Mouse (Mus musculus) megakaryocyte-erythroid progenitor cell, adult 5-6 weeks (primary cell): Measurements from ENCODE around the gene P2rx7. TPM values are rescaled to one million over a fixed set of nuclear protein-coding genes. Genes with fewer than 3 reads are reported as not detected.

Source experiments
- ATAC-seq: replicated peaks from 2 replicates; pipeline ENCODE4 v1.8.0; 2016; ENCODE audit warnings: mild to moderate bottlenecking, inconsistent platforms; ENCODE audit not compliant: severe bottlenecking, poor library complexity, low FRiP score, low TSS enrichment
- total RNA-seq, 2 experiments: library from RNA; stranded (forward) in 1 of 2; stranded (reverse) in 1 of 2; fragments of 200-1000, 215-1000 nt in 1 of 2; fragments of >200 nt in 1 of 2; fragmentation: Nextera tagmentation in 1 of 2; gene quantifications; 2 replicates each; pipeline ENCODE4 v1.2.3; 2014 to 2017

The P2rx7 gene
- 1.2 and 3.0 TPM in 2 replicates for total RNA-seq (2014; fragmentation: Nextera tagmentation)
- 1.9 and 2.9 TPM in 2 replicates for total RNA-seq (2017)

DNA sequence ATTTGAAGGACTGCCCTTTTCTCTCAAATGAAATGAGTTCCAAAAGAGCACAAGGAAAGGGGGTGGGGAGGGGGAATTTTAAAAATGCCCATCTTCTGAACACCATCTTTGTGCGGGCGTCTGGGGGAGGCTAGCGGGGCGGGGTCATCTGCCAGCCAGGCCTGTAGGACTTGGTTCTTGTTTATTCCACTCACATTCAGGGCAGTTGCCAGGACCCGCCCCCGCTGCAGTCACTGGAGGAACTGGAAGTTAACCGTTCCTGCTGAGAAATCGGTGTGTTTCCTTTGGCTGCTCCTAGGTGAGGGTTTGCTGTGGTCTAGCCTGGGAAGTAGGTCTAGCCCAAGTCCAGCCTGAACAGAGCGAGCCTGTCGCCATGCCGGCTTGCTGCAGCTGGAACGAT is at the start of gene P2rx7:
Gene P2rx7, plus strand, starts transcription at position 211 of the 400 bp plus-strand sequence.
- ATAC-seq = no peak; the same call in 1 of the 2 replicates

GRCm38 (mm10) chr5:122595470-122595869 is 48.2 kb upstream of the P2rx7 start:
- ATAC-seq = no peak

GRCm38 (mm10) chr5:122602233-122602632 is 41.5 kb upstream of the P2rx7 start:
- ATAC-seq = peak; percentile 90

DNA sequence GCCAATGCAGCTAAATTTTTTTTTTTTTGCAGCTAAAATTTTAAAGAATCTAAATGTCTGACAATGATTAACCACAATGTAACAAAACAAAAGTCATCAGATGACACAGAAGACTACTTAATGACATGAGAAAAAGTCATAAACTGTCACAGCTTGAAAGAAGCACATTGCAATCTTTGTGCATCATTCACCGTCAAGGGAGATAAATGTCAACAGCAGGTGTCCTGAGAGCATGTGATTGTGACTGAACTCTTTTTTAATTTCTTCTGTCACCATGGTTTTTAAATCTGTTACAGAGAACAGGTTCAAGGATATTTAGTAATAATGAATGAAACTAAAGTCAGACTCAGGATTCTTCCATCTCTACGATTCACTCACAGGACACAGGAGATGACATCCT is 38.8 kb upstream of the P2rx7 start:
- no peak for ATAC-seq

GRCm38 (mm10) chr5:122611651-122612050 is 32.1 kb upstream of the P2rx7 start:
- ATAC-seq = no peak

DNA sequence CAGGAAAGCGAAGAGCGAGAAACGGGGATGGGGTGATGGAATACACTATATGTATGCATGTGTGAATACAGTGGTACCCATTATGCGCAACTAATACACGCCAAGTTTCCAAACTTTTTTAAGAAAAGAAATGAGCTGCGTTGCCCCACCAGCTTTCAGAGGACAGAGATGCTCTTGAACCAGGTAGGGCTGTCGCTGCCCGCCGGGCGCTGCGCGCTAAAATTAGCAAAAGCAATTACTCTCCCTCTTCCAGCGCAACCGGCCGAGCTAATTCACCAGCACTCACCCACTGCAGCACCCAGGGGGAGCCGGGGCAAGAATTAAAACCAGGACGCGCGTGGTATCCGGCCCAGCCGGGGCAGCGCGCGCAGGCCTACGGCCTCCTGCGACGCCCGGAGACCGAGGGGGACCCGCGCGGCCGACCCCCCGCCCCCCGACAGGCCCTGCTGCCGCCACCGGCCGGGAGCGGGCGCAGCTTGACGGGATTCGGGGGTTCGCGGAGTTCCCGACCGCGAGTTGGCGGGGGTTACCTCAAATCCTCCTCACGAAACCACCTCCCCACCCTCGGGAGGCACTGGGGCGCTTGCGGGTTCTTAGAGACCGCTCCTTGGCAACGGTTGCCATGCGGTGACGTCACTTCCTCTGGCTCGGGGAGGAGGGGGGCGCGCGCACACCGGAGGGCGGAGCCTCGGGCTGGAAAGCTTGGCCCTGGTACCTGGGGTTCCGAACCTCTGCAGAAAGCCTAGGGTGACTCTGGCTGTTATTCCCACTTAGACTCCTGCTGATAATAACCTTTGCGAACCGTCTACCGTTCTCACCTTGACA is 29.6 kb upstream of the P2rx7 start, which contains the start of gene Ift81:
Gene Ift81, minus strand, starts transcription at position 611 of the 825 bp plus-strand sequence.
- ATAC-seq = peak; percentile 96

DNA sequence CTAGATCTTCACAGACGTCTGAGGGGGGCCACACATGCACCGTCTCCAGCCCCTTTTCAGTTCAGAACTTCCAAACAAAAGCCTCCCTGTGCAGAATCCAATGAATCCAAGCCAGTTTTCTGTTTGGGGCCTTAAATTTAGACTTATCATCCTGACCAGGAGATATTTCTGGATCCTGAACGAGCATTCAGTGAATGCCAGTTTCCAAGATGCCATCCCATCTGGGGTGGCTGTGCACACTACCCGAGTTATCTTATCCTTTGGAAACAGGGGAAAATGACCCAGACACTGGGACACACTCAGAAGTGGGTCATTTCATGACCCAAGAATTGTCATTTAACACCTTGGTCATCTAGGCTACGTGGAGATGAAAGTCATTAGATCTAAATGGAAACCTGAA is 26.0 kb upstream of the P2rx7 start:
- ATAC-seq = no peak

DNA sequence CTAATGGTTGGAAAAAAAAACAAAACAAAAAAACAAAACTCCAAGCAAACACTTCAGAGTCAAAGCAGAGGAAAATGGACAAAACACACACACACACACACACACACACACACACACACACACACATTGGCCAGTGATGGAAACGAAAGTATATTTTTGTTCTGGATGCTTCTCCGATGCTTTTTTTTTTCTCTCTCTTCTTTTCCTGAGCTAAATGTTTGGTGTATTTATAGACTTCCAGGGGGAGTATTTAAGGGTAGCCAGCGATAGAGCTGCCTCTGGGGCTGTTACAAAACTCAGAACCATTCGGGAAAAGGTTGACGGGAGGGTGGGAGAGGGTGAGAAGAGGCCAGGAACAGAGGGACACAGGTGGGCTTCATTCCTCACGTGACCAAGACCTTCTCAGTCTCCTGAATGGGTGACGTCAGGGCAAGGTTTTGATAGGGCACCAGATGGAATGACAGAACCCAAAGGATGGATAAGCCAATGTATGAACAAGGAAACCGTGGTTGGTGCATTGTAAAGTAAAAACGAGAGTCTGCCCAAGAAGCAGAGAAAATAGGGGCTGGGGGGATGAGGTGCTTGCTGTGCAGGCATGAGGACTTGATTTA is 23.9 kb upstream of the P2rx7 start:
- ATAC-seq = no peak

DNA sequence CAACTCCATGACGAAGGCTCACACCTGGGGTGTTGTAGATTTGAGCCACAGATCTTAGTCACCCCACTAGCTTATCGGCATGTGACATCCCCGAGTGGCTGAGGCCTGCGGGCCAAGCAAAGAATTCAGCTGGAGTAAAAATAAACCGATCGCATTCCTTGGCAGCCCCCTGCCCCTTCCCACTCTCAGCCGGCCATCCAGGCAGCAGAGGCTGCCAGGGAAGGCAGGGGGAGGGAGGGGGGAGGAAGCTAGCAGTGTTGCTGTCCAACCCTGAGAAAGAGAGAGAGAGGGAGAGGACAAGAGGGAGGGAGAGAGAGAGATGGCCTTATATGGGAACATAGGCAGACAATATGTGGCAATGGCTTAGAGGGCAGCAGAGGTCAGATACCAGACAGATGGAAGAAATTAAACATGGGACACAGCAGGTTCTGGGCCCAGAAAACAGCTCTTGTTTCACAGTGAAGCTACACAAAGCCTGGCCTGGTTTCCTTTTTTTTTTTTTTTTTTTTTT is 22.3 kb upstream of the P2rx7 start:
- no peak for ATAC-seq

- no peak for ATAC-seq
Observed at GRCm38 (mm10) chr5:122622526-122622925, 21.2 kb upstream of the P2rx7 start.

DNA sequence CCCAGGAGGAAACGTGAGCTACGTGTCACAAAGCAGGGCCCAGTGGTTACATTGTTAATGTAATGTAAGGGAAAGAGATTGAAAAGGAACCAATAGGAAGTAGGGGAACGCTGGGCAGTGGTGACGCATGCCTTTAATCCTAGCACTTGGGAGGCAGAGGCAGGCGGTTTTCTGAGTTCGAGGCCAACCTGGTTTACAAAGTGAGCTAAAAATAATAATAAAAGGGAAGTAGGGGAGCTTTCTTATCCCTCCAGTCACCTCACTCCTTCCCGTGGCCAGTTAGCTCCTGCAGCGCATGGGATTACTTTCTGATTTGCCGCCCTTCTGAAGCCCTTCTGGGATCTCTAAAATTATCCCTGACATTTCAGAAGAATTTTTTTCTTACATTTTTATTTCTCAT is 19.9 kb upstream of the P2rx7 start:
- no peak for ATAC-seq

GRCm38 (mm10) chr5:122624952-122625479 is 18.7 kb upstream of the P2rx7 start:
- peak; percentile 39; the same call in 1 of the 2 replicates for ATAC-seq

DNA sequence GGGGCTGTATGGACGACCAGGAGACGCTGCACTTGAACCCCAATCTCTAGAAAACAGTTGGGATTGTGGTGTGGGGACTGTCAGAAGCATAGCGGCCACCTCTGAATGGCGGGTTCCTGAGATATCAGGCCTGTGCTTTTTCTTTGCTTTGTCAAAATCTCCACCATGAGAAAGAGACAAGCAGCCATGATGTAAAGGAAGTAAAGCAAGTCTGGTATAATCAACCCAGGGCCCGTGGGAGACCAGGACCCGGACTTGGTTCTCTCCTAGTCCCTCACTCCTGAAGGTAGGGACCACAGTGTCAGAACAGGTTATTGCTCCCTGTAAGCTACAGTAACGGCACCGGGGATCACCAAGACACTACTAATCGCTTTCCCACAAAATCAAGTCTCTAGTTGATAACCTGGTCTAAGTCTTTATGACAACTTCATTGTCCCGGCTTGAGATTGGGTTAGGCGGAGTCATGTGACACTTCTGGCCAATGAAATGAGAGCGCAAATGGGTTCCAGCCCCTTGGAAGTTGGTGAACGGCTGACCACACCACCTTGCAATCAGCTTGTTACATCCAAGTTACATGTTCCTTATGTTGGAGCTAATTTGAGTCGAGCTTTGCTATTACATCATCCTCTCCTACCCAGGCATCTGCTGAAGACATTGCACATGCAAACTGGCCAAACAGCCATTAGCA is 18.0 kb upstream of the P2rx7 start:
- ATAC-seq = no peak

DNA sequence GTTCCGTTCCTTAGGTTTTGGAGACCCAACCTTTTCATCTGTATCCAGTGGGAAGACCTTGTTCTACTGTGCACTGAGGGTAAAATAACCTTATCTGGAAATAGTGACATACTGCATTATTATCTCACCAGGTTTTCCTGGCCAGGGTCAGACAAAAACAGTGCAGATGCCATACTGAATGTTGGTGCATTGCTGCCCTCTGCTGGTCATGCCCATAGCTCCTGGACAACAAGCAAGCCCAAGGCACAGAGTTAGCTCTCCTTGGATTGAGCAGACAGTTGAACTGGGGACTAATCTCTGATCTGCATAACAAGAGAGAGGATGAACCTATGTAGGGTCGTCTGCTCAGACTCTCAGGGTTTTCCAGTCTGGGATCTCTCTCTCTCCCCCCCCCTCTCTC is 16.5 kb upstream of the P2rx7 start:
- ATAC-seq = peak; percentile 80

DNA sequence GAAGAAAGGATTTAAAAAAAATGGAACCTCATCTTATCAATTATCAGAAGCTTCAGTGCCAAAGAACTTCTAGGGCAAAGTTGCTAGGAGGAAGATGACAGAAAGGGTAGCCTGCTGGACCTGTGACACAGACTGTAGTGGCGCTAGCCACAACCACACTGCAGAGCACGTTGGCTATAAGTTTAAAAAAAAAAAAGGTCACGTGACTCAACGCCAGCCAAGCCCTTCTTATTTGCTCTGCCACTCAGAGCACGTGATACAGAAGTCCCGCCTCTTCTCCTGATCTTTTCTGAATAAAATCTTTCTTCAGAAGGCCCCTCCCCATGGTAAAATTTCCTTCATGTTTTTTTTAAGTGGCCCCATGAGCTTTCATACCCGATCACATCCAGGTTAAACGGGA is 8.5 kb upstream of the P2rx7 start:
- no peak for ATAC-seq

DNA sequence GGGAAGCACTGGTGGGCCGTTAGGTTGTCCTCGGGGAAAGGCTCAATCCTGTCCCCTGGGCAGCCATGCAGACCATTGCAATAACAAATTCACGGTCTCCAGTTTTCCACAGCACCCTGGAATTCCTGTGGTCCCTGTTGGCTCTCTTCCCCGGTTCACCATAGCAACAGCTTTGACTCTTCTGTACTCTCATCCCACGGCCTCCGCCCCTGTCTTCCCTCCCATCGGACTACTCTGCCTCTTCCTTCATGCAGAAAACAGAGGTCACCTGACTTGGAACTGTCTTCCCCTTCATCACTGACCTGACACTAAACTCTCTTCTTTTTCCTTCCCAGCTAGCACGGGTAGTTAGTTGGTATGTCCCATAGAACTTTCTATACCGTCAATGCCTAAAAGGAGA is 7.4 kb upstream of the P2rx7 start:
- no peak for ATAC-seq

DNA sequence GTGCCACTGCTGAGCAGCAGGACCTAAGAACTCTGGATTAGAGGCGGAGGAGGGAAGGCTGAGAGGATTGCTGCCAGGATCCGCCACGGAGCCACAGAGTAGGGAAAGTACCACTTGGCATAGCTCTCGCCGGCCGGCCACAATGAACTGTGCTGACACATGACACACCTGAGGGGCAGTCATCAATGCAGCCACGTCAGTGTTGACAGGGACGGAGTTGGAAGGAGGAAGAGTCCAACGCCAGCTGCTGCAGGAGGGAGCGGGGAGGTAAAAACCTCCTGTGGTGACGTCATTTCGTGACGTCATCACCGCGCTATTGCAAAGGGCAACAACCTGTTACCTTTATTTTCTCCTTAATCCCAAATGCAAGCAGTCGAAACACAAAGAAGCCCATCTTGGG is 6.8 kb upstream of the P2rx7 start:
- no peak for ATAC-seq

DNA sequence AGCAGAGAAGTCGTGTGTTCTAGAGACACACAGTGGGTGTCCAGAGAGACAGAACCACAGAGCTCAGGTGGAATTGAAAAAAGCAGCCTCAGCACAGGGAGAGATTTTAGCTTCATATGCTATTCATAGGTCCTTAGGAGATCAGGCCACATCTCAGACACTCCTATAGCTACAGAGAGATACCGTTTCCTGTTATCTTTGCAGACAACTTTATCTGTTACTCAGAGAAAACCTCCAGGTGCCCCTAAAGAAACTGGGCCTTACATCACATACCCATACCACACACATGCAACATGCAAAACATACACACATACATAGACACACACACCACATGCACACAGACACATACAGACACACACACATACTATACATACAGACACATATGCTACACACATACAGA is 5.4 kb upstream of the P2rx7 start:
- ATAC-seq = no peak

- ATAC-seq = no peak
Observed at GRCm38 (mm10) chr5:122639517-122639916, 4.2 kb upstream of the P2rx7 start.

- no peak for ATAC-seq
Observed at GRCm38 (mm10) chr5:122639986-122640385, 3.7 kb upstream of the P2rx7 start.
